Mouse (Mus musculus) olfactory bulb, adult 2 months (tissue): ENCODE measurements around the gene Pkd1l1.

Experiments used
- CTCF ChIP-seq: fragments of 200-500 bp; IDR thresholded peaks from 2 replicates; pipeline ENCODE4 v1.5.1; 2012; ENCODE audit warnings: low read depth, mild to moderate bottlenecking, low read length, moderate library complexity; ENCODE audit not compliant: insufficient read depth
- POLR2A ChIP-seq: fragments of 200-500 bp; IDR thresholded peaks from 2 replicates; pipeline ENCODE4 v1.6.1; 2012; ENCODE audit warnings: mild to moderate bottlenecking, low read depth, low read length, moderate library complexity; ENCODE audit not compliant: insufficient read depth

DNA sequence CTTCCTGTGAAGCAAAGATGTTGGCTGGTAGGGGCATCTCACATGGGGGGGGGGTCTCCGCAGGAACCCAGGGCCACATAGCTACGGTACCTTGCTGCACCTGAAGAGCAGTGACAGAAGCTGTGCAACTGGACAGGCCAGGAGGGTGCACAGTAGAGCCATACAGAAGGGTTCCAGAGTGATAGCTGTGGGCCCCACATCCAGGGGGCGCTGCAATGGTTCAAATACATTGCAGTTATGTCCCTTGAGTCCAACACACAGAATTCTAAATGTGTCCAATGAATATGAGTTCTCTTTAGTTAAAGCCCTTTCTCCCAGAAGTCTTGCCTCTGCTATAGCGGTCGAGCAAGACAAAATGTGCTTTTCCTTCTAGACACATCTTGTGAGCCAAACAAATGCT lies 103.0 kb downstream of the Pkd1l1 start:
- no peak for TF ChIP-seq CTCF
- no peak for TF ChIP-seq POLR2A
